Mouse (Mus musculus) skeletal muscle tissue, postnatal 0 days (tissue): ENCODE measurements around the gene St6galnac1. TPM values are rescaled to one million over a fixed set of nuclear protein-coding genes. Genes with fewer than 3 reads are reported as not detected.

ENCODE experiments used
- polyA plus RNA-seq: library from polyadenylated mRNA; unstranded; fragments of >200 nt; fragmentation: Nextera tagmentation; extraction: Ambion mirVana; gene quantifications from 2 replicates; pipeline ENCODE4 v1.2.1, GENCODE M21; 2015

St6galnac1 gene
- polyA plus RNA-seq: not detected in 2 replicates

GRCm38 (mm10) chr11:116775407-116775806 lies at the start of gene St6galnac1:
Gene St6galnac1 (minus strand): TSS chr11:116775507.

Other genes with a start within 250 kb of the St6galnac1 start
- 1.7 and 3.4 TPM in 2 replicates for gene Sphk1, start 244.6 kb downstream of the St6galnac1 start, polyA plus RNA-seq
- gene Ube2o, start 194.1 kb downstream of the St6galnac1 start, polyA plus RNA-seq: 5.8 and 6.1 TPM in 2 replicates
- not detected in 2 replicates for gene Aanat, start 189.1 kb downstream of the St6galnac1 start, polyA plus RNA-seq
- gene Rhbdf2, start 148.5 kb downstream of the St6galnac1 start, polyA plus RNA-seq: 3.1 and 4.2 TPM in 2 replicates
- gene Prcd, start 122.0 kb downstream of the St6galnac1 start, polyA plus RNA-seq: 3.0 and 3.4 TPM in 2 replicates
- 18.5 and 23.5 TPM in 2 replicates for gene Cygb, start 121.2 kb downstream of the St6galnac1 start, polyA plus RNA-seq
- gene Mxra7, start 52.5 kb upstream of the St6galnac1 start, polyA plus RNA-seq: 23.2 and 30.6 TPM in 2 replicates
- 52.3 and 59.7 TPM in 2 replicates for gene Mettl23, start 67.8 kb upstream of the St6galnac1 start, polyA plus RNA-seq
- 49.2 and 50.4 TPM in 2 replicates for gene Jmjd6, start 67.9 kb upstream of the St6galnac1 start, polyA plus RNA-seq
- 41.9 and 47.9 TPM in 2 replicates for gene Mfsd11, start 76.9 kb upstream of the St6galnac1 start, polyA plus RNA-seq
- gene Srsf2, start 77.6 kb upstream of the St6galnac1 start, polyA plus RNA-seq: 274 and 289 TPM in 2 replicates
- gene Mgat5b, start 143.4 kb upstream of the St6galnac1 start, polyA plus RNA-seq: 0.24 and 0.32 TPM in 2 replicates